Mouse (Mus musculus): ENCODE measurements around the gene Fam216b.

Gene Fam216b

GRCm38 (mm10) chr14:78088907-78089306 lies at the start of gene Fam216b:
Gene Fam216b (minus strand): TSS chr14:78089007.
- DNase-seq: no peak

- no peak for DNase-seq
Measured at GRCm38 (mm10) chr14:78132368-78133052, 43.7 kb upstream of the Fam216b start.

GRCm38 (mm10) chr14:78126670-78127069 lies 37.9 kb upstream of the Fam216b start:
- DNase-seq: no peak

DNA sequence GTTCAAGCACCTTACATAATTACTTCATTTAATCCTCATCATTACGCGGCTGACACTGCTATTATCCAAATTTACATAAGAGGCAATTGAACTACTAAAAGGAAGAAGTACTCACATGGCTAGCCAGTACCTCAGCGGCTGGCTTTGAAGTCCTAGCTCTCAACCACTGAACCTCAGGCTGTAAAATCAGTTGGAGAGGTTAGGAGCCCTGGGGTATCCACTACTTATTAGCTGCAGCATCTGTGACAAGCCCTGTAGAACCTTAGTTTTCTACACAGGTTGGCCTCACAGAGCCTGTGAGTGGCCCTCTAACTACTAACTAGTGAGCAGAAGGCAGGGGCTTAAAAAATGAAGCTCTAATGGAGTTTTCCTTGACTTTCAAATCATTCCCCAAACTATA lies 31.5 kb upstream of the Fam216b start:
- no peak for DNase-seq

DNA sequence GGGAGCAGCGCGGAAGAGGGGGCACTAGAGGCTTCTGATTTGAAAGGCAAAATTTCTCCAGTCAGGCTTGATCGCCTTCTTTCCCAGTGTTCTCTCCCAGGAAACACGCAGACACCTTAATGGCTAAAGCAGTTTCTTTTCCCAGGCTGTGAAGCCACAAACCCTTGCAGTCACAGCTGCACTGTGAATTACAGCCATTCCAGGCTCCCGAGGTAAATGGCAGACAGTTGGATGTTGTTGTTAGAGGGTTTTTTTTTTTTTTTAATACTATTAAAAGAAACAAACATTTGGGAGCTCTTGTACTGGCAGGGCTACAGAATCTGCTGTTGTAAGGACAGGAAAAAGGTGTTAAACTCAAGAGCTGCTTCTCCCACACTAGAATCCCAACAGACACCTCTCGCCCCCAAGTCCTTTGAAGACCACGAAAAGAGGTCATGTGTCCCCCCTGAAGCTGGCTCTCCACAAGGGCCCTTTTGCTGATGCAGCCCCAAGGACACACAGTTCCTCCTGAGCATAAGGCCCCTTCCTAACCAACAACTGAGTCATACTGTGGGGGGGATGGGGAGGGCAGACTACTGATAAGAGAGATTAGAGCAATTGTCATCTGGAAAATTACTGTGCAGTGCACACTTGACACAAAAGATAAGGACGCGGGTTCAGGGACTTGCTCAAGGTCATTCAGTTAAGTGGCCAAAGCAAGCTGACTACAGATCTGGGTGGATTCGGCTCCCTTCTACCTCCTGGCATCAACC lies 30.8 kb upstream of the Fam216b start:
- DNase-seq: no peak

- DNase-seq: no peak
Measured at GRCm38 (mm10) chr14:78117671-78118070, 28.9 kb upstream of the Fam216b start.

DNA sequence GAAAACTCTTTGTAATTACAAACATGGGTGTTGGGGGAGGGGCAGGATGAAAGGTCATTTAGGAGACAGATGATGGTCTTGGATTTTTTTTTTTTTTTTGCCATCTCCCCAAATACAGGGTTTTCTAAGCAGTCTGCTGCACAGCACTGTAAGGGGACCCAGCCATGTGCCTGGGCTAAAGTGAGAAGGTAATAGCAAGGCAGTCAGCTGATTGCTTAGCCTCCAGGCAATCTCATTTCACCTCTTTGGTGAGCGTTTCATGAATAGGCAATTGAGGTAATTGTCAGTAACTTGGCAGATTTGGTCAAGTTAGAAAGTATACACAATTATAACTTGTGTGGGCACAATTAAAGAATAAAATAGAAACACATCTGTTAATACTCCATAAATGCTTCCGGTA lies 28.5 kb upstream of the Fam216b start:
- no peak for DNase-seq

- no peak for DNase-seq
Measured at GRCm38 (mm10) chr14:78112466-78112865, 23.7 kb upstream of the Fam216b start.

GRCm38 (mm10) chr14:78110871-78111270 lies 22.1 kb upstream of the Fam216b start:
- DNase-seq: no peak

- no peak for DNase-seq
Measured at GRCm38 (mm10) chr14:78109419-78109818, 20.6 kb upstream of the Fam216b start.

DNA sequence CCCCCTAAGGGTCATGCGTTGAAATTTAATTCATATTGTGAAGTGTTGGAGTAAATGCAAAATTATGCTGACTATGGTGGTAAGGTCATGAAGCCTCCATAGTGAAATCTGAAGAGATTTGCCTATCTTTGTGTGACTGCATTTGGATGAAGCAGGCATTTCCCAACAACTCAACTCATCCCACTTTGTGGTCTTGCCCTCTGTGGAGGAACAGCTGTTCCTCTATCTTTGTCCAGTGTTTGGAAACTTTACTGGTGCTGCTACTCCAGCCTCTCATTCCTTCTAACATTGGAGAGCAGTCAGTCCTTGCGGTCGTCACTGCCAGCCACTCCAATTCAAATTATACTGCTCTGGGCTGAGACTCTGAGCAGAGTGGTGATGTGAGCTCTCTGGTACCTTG lies 19.6 kb upstream of the Fam216b start:
- no peak for DNase-seq

- DNase-seq: no peak
Measured at GRCm38 (mm10) chr14:78089591-78089990, 784 bp upstream of the Fam216b start.

- no peak for DNase-seq
Measured at GRCm38 (mm10) chr14:78083465-78083864, 5.3 kb downstream of the Fam216b start.

DNA sequence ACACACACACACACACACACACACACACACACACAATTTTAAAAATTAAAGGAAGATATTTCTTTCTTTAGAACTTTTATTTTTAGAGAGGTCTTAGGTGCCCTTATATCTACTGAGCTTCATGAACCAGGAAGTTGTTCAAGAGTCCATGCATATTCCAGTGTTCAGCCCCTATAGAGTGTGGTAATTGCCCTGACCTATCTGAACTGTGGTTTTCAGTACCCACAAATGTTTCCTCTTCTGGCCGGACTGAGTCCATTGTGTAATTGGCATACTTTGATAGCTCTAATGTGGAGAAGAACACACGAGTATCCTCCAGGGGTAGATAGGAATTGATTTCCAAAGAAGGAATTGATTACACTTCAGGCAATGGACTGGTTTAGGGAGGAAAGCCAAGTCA lies 11.3 kb downstream of the Fam216b start:
- DNase-seq: no peak

GRCm38 (mm10) chr14:78065938-78066710 lies 22.7 kb downstream of the Fam216b start:
- DNase-seq: no peak

DNA sequence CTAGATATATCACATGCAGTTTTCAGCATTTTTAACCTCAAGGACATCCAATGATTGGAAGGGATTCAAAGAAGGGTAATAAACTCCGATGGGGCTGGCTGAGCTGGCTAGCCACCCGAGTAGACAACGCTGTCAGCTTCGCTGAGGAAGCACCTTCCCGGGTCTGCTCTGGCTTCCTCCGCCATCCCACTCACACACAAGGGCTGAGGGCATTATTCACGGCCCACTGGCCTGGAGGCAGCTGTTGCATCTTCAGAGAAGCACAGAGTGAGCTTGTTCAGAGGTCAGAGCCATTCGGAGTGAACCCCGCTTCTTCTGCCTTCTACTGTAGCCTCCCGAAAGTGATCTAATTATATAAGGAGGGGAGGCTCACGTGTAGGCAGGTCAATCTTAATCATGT lies 26.3 kb downstream of the Fam216b start:
- no peak for DNase-seq

GRCm38 (mm10) chr14:78060609-78060951 lies 28.2 kb downstream of the Fam216b start:
- no peak for DNase-seq

DNA sequence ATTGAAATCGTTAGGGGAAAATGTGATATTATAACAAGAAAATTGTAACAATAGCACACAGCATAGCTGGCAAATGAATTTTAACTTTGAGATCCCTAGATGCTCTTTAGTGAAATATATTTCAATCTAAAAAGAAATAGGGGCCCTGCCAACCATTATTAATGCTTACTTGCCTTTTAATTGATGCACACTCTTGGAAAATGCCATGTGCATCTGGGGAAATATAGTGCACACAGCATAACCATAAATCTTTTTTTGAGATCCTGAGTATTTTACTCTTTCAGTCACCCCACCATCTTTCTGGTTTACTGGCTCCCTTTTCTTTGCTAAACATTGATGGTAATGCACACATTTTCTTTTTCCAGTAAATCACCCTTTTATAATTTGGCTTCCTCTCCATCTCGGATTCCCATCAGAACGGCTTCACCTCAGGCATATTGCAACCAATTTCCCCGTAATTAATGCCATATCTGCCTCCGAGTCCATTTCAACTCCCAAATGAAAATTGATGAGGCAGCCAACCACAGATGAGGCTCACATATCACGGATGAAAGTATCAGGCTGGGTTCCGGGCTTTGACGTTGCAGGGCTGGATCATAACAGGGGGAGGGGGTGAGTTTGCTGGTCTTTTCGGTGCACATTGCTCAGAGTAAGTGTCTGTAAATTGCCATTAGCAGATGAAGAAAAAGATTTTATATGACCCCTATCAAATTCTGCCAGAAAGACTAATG lies 28.8 kb downstream of the Fam216b start:
- DNase-seq: no peak

DNA sequence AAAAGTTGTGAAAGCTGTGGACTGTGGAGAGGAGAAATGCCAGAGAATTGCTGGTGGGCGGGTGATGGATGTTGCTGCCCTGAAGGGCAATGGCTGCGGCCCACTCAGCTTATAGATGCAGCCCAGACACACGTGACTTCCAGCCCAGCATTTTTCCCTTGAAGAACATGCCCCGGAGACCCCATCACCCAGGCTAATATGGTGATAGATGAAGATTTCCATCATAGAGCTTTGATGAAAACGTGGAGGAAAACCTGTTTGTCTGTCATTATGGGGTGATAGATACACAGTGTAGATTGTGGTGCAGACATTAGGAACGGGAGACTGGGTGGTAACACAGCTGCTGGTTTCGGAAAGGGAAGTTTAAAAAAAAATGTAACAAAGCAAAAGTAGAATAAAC lies 31.4 kb downstream of the Fam216b start:
- DNase-seq: no peak

DNA sequence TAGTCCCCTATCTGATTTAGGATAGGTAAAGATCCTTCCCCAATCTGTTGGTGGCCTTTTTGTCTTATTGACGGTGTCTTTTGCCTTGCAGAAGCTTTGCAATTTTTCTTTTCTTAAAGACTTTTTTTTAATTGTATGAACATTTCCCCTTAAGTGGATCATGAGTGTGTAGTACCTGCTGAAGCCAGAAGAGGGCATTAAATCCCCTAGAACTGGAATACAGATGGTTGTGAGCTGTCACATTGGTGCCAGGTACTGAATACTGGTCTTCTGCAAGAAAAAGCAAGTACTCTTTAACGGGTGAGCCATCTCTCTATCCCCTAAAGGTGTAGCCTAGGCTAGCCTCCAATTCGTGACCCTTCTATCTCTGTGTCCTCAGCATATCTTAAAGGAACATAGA lies 32.4 kb downstream of the Fam216b start:
- peak; percentile 6 for DNase-seq

DNA sequence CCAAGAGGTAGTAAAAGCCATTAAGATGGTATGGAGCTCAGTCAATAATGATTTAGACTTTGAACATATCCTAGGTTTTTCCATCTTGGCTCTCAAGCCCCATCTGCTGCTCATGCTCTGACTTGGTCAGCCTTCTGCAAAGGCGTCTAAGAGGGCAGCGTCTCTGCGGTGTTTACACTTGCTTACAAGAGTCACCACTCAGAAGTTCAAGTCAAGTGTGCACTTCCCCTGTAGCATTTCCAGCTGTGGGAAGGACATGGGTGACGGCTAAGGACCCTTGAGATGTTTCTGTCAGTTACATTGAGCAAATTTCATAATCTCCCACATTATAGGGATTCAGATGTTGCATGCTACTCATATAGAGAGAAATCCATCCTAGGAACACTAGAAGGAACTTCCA lies 40.1 kb downstream of the Fam216b start:
- DNase-seq: no peak

DNA sequence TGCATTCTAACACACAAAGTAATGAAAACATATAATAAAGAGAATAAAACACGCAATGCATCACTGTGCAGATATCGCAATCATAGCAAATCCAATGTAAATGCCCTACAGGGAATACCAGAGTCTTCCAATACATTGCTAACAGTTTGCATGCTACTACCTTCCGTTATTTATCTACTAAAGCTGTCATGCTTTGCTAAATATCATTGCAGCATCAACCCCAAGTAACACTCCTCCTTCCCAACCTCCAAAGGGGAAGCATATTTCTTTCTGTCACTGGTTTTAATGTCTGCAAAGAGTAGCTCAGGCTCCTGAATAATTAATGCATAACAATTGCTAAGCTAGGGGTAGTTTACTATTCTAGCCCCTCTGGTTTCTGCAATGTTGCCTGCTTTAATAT lies 40.5 kb downstream of the Fam216b start:
- no peak for DNase-seq

DNA sequence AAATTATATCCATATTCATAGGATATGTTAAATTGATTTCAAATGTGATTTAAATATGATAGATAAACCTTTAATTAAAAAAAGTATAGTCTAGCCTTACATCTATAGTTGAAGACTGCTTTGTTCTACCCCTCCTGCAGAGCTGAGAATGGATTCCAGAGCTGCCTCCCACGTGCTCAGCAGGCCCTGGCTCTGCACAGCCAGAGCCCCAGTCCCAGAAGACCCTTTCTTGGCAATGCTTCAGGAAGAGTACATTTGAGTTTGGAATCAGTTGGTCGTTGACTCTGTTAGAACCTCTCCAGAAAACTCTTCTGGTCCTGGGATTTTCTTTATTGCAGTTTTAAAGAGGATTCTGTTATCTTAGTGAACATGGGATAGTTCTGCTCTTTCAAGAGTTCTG lies 45.7 kb downstream of the Fam216b start:
- DNase-seq: no peak

Data from thymus, postnatal 4 days (tissue).